Mouse (Mus musculus): ENCODE measurements around the gene Hnf1a. TPM values are rescaled to one million over a fixed set of nuclear protein-coding genes. Genes with fewer than 3 reads are reported as not detected.
"Not testable (repeated sequence)": the region's sequence is repeated elsewhere in the genome, so short reads cannot be mapped to it uniquely, and the experiment has no call there.

Hnf1a gene
- polyA plus RNA-seq, 1 experiment from 2014 or later: 0.05 TPM

DNA sequence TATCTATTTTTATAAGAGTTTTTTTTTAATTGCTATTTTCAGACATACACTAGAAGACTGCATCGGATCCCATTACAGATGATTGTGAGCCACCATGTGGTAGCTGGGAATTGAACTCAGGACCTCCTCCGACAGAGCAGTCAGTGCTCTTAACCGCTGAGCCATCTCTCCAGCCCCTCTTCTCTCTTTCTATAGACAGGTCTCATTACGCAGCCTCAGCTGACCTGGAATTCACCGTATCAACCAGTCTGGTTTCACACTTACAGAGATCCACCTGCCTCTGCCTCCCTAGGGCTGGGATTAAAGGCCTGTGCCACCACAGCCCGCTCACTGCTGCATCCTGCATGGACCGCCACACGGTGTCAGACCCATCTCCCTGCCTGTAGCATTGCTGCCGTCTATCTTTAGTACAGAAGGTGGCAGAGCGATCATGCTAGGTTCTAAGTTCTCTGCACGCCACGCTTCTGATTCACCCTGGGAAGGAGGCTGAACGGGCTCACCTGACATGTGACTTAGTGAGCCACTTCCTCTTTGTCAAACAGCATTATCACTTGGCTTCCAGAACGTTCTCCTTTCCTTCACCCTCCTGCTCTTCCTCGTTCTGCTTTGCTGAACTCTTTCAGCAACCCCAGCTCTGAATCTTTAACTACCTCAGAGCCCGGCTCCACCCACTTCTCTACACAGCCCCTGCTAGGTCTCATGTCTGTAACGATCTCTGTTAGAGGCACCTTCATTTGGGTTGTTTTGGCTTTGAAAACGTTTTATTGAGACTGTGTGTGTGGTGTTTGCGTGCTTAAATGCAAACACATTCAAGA, 49.1 kb downstream of the Hnf1a start:
- ATAC-seq: no peak
- Histone ChIP-seq H3K4me2 (ENCODE audit: low read length) (no peak overlapping the region), H3K27me3 (ENCODE audit: control insufficient read depth, insufficient read depth, low read depth, low read length) (no peaks in the 10 kb centered on the region), H3K9ac (ENCODE audit: low read depth, low read length) (no peak overlapping the region), H3K27ac (ENCODE audit: low read length) (no peak overlapping the region), H3K4me3 (ENCODE audit: low read depth, low read length) (no peak overlapping the region), H3K36me3 (ENCODE audit: control insufficient read depth, insufficient read depth, low read length) (no peaks in the 10 kb centered on the region), H3K9me3 (replicated peaks; ENCODE audit: control insufficient read depth, low read length, poor library complexity, severe bottlenecking) (0 out of 2 replicates have a peak, but pooled peaks cover 2% of the 10 kb centered on the region), H3K4me1 (ENCODE audit: control insufficient read depth, insufficient read depth, low read length) (no peaks in the 10 kb centered on the region)
- 81% methylated on average over 19 of the region's 19 CpGs for WGBS

DNA sequence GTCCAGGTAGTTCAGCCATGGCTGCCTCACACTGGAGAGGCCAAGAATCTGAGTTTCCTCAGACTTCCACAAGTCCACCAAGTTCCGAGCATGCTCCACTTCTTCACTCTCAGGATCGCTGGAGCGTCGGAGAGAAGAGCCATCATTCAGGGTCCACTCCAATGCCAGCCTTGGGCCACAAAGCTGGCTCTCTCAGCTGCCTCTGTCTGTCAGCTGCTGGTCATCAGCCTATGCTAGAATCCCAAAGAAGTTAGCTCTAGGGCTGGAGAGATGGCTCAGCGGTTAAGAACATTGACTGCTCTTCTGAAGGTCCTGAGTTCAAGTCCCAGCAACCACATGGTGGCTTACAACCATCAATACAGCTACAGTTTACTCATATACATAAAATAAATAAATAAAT, 53.5 kb downstream of the Hnf1a start:
- not testable (repeated sequence) for H3K9ac ChIP-seq (ENCODE audit: low read depth, low read length); ATAC-seq
- 96% methylated on average over 5 of the region's 5 CpGs for WGBS

DNA sequence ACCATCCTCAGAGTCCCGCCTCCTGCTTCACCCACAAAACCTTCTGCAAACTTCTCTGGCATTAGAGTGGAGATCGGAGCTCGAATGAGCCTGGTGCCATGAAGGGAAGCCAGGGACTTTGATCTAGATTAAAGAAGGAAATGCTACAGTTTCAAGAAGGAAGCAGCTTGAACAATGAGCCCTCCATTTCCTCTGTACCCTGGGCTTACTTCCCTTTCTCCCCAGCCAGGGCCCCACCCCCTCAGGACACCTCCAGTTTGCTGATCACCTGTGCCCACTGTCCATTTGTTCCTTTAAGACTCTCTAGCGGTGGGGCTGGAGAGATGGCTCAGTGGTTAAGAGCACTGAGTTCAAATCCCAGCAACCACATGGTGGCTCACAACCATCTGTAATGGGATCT, 54.1 kb downstream of the Hnf1a start:
- H3K4me2 ChIP-seq (ENCODE audit: low read length): no peak overlapping the region
- ATAC-seq: no peak
- no peak overlapping the region for H3K4me3 ChIP-seq (ENCODE audit: low read depth, low read length)
- no peaks in the 10 kb centered on the region for H3K36me3 ChIP-seq (ENCODE audit: control insufficient read depth, insufficient read depth, low read length)
- no peak overlapping the region for H3K27ac ChIP-seq (ENCODE audit: low read length)
- H3K4me1 ChIP-seq (ENCODE audit: control insufficient read depth, insufficient read depth, low read length): no peaks in the 10 kb centered on the region
- 77% methylated on average over 4 of the region's 4 CpGs for WGBS
- no peak overlapping the region for H3K9ac ChIP-seq (ENCODE audit: low read depth, low read length)
- H3K9me3 ChIP-seq (replicated peaks; ENCODE audit: control insufficient read depth, low read length, poor library complexity, severe bottlenecking): no peaks in the 10 kb centered on the region
- H3K27me3 ChIP-seq (ENCODE audit: control insufficient read depth, insufficient read depth, low read depth, low read length): no peaks in the 10 kb centered on the region

More for the DNA sequence above, 53.5 kb downstream of the Hnf1a start:
- H3K4me3 ChIP-seq (ENCODE audit: low read depth, low read length); H3K4me1 ChIP-seq (ENCODE audit: control insufficient read depth, insufficient read depth, low read length); H3K4me2 ChIP-seq (ENCODE audit: low read length); H3K27ac ChIP-seq (ENCODE audit: low read length); H3K9me3 ChIP-seq (replicated peaks; ENCODE audit: control insufficient read depth, low read length, poor library complexity, severe bottlenecking); H3K36me3 ChIP-seq (ENCODE audit: control insufficient read depth, insufficient read depth, low read length); H3K27me3 ChIP-seq (ENCODE audit: control insufficient read depth, insufficient read depth, low read depth, low read length): not testable (repeated sequence)

DNA sequence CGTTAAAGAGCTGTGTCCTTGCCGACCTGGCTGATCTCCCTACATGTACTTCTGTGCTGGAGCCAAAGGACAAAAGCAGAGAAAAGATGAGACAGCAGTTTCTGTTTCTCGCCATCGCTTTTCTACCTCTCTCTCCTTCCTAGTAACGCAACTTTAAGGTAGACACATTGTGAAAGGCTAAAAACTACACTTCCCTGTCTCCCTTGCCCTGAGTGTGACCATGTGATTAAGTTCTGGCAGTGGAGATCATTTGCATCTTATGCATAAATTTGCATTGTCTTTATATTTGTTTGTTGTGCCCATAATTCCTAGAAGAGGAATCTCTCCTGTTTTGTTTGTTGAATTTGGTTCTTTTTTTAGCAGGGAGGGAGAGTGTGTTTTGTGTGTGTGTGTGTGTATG, 55.0 kb downstream of the Hnf1a start:
- Histone ChIP-seq H3K9me3 (replicated peaks; ENCODE audit: control insufficient read depth, low read length, poor library complexity, severe bottlenecking) (no peaks in the 10 kb centered on the region), H3K36me3 (ENCODE audit: control insufficient read depth, insufficient read depth, low read length) (no peaks in the 10 kb centered on the region), H3K27ac (ENCODE audit: low read length) (no peak overlapping the region), H3K4me2 (ENCODE audit: low read length) (no peak overlapping the region), H3K4me3 (ENCODE audit: low read depth, low read length) (no peak overlapping the region), H3K27me3 (ENCODE audit: control insufficient read depth, insufficient read depth, low read depth, low read length) (no peaks in the 10 kb centered on the region), H3K9ac (ENCODE audit: low read depth, low read length) (no peak overlapping the region), H3K4me1 (ENCODE audit: control insufficient read depth, insufficient read depth, low read length) (no peaks in the 10 kb centered on the region)
- no peak for ATAC-seq
- WGBS: 78% methylated on average over 5 of the region's 5 CpGs

DNA sequence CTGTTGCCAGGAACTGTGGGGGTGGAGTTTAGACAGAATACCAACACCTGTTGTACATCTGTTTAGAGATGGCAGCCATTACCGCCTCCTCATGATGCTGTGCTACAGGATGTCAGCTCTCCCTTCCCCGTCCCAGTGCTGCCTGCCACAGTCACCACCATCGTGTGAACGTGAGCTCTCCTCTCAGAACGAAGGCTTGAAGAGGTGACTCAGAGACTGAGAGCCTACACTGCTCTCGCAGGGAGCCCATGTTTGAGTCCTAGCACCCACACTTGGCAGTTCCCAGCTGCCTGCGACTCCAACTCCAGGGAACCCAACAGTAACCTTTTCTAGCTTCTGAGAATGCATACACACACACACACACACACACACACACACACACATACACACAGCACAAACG, 56.0 kb downstream of the Hnf1a start:
- no peak overlapping the region for H3K27ac ChIP-seq (ENCODE audit: low read length)
- H3K4me1 ChIP-seq (ENCODE audit: control insufficient read depth, insufficient read depth, low read length): no peaks in the 10 kb centered on the region
- no peak for ATAC-seq
- H3K9me3 ChIP-seq (replicated peaks; ENCODE audit: control insufficient read depth, low read length, poor library complexity, severe bottlenecking): no peaks in the 10 kb centered on the region
- H3K4me2 ChIP-seq (ENCODE audit: low read length): no peak overlapping the region
- WGBS: 85% methylated on average over 8 of the region's 8 CpGs
- no peaks in the 10 kb centered on the region for H3K36me3 ChIP-seq (ENCODE audit: control insufficient read depth, insufficient read depth, low read length)
- H3K27me3 ChIP-seq (ENCODE audit: control insufficient read depth, insufficient read depth, low read depth, low read length): no peaks in the 10 kb centered on the region
- no peak overlapping the region for H3K9ac ChIP-seq (ENCODE audit: low read depth, low read length)
- no peak overlapping the region for H3K4me3 ChIP-seq (ENCODE audit: low read depth, low read length)

DNA sequence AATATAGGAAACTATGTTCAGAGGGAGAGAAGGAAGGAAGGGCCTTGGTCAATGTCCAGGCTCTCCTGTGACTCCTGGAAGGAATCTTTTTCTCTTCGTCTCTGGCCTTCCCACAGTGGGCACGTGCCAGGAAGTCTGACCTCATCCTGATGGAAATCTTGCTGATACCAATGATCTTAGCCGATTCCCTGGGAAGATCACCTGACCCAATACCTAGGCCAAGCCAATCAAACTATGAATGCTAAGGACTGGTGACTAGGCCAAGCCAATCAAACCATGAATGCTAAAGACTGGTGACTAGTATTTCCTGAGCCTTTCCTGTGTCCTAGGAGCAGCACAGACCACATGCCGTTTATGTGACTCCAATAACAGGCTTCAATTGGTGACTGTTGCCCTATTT, 57.2 kb downstream of the Hnf1a start:
- 77% methylated on average over 4 of the region's 4 CpGs for WGBS
- Histone ChIP-seq H3K4me3 (ENCODE audit: low read depth, low read length) (no peak overlapping the region), H3K4me2 (ENCODE audit: low read length) (no peak overlapping the region), H3K9ac (ENCODE audit: low read depth, low read length) (no peak overlapping the region), H3K27me3 (ENCODE audit: control insufficient read depth, insufficient read depth, low read depth, low read length) (no peaks in the 10 kb centered on the region), H3K27ac (ENCODE audit: low read length) (no peak overlapping the region), H3K9me3 (replicated peaks; ENCODE audit: control insufficient read depth, low read length, poor library complexity, severe bottlenecking) (no peaks in the 10 kb centered on the region), H3K4me1 (ENCODE audit: control insufficient read depth, insufficient read depth, low read length) (no peaks in the 10 kb centered on the region), H3K36me3 (ENCODE audit: control insufficient read depth, insufficient read depth, low read length) (no peaks in the 10 kb centered on the region)
- ATAC-seq: no peak

DNA sequence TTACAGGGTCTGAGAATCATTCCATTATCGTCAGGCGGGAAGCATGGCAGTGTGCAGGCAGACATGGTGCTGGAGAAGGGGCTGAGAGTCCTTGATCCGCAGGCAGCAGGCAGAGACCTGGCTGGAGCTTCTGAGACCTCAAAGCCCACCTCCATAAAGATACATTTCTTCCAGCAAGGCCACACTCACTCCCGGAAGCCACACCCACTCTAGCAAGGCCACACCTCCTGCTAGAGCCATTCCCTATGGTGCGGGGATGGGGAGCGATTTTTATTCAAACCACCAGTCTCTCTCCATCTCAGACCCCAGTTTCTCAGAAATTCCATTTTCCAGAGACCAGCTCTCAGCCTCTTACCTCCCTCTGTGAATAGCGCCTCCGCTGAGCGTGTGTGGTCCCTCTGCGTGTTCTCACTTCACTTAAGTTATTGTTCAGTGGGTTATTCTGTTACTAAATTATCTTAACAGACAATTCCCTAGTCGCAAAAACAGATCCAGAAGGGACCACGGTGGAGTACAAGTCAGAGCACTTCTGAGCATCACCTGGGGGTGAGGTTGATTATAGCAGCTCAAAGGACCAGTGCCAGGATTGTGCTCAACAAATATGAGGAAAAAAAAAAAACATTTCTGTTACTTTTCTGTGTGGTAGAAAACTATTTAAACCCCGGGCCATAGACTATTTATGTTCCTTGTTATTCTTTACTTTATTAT, 62.1 kb downstream of the Hnf1a start:
- no peak overlapping the region for H3K4me2 ChIP-seq (ENCODE audit: low read length)

DNA sequence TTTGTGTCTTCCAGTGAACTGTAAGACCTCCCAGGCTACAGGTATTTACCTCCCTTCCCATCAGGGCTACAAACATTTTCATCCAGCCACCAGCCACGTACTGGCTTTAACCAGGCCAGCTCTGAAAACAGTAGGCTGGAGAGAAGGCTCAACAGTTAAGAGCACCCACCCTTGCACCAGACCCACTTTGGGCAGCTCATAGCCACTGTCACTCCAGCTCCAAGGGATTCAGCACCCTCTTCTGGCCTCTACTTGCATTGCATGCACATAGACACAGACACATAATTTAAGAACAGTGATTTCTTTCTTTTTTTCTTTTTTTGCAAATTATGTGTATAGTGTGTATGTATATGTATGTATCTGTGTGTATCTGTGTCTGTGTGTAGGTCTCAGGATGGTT, 68.5 kb downstream of the Hnf1a start:
- Histone ChIP-seq H3K27me3 (ENCODE audit: control insufficient read depth, insufficient read depth, low read depth, low read length) (no peaks in the 10 kb centered on the region), H3K9me3 (replicated peaks; ENCODE audit: control insufficient read depth, low read length, poor library complexity, severe bottlenecking) (no peaks in the 10 kb centered on the region), H3K36me3 (ENCODE audit: control insufficient read depth, insufficient read depth, low read length) (no peaks in the 10 kb centered on the region), H3K9ac (ENCODE audit: low read depth, low read length) (no peak overlapping the region), H3K4me3 (ENCODE audit: low read depth, low read length) (no peak overlapping the region), H3K4me2 (ENCODE audit: low read length) (no peak overlapping the region), H3K27ac (ENCODE audit: low read length) (no peak overlapping the region), H3K4me1 (ENCODE audit: control insufficient read depth, insufficient read depth, low read length) (no peaks in the 10 kb centered on the region)
- no peak for ATAC-seq
- whole genome bisulfite sequencing: 26% methylated on average over 1 of the region's 1 CpGs

More for the DNA sequence above, 62.1 kb downstream of the Hnf1a start:
- H3K36me3 ChIP-seq (ENCODE audit: control insufficient read depth, insufficient read depth, low read length): no peaks in the 10 kb centered on the region
- H3K27ac ChIP-seq (ENCODE audit: low read length): no peak overlapping the region
- H3K9me3 ChIP-seq (replicated peaks; ENCODE audit: control insufficient read depth, low read length, poor library complexity, severe bottlenecking): no peaks in the 10 kb centered on the region
- ATAC-seq: no peak
- H3K4me1 ChIP-seq (ENCODE audit: control insufficient read depth, insufficient read depth, low read length): no peaks in the 10 kb centered on the region
- H3K27me3 ChIP-seq (ENCODE audit: control insufficient read depth, insufficient read depth, low read depth, low read length): no peaks in the 10 kb centered on the region
- H3K9ac ChIP-seq (ENCODE audit: low read depth, low read length): no peak overlapping the region
- WGBS: 52% methylated on average over 13 of the region's 13 CpGs
- H3K4me3 ChIP-seq (ENCODE audit: low read depth, low read length): no peak overlapping the region
